Mouse (Mus musculus) T-helper 1 cell (primary cell): ENCODE measurements around the gene Ncoa3.
"Not testable (repeated sequence)": the region's sequence is repeated elsewhere in the genome, so short reads cannot be mapped to it uniquely, and the experiment has no call there.

Source experiments
- in situ Hi-C: fragments of 300-600 bp; cut with MboI, MseI; formaldehyde crosslinking; loops from one replicate; pipeline ENCODE4 v1.15.1; 2025; ENCODE audit warnings: high pct_unique_total_duplicates

Ncoa3 gene

DNA sequence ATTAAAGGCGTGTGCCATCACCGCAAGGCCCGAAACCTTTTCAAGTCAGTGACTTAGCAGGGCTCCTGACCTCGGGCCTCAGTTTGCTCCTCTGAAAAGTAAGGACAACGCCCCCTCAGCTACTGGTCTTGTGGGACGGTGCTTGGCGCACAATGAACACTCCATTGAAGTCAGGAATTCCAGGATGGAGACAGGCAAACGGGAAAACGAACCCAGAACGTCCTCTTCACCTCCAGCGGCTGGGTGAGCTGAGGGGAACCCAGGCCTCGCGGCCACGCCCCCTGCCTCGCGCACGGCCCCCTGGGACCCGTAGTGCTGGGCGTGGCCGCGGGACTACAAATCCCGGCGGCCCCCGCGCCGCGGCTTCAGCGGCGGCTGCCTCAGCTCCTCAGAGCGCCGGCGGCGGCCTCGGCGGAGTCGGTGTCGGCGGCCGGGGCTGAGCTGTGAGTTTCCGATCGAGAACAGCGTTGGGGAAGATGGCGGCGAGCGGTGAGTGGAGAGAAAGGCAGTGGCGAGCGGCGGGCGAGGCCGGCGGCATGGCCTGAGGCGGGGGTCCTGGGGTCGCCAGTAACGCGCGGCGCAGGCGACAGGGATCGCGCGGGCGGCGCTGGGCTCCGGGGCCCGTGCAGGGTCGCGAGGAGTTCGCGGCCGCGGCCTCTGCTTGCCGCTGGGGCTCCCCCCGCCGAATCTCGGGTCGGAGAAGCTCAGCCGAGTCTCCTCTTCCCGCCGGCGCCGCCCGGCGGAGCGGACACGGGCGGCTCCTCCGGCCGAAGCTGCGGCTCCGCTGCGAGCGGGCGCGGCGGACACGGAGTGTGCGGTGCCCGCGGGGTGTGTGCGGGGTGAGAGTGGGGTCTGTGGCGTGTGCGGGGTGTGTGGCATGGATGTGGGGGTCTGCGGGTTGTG is at the start of gene Ncoa3:
TSS of gene Ncoa3 (plus strand) at position 367 of the 903 bp plus-strand sequence.
- in situ Hi-C loops = no loop called here

DNA sequence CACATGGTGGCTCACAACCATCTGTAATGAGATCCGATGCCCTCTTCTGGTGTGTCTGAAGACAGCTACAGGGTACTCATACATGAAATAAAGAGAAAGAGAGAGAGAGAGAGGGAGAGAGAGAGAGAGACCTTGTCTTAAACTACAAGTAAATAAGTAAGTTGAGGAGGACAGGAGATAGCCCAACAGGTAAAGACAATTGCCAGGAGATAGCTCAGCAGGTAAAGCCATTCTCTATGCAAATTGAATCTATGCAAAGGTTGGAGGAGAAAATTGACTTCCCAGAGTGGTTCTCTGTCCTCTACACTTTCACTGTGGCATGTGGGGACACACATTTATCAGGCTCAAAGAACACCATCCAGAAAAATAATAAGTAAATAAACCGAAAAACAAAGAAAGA is 49.3 kb upstream of the Ncoa3 start:
- in situ Hi-C loops = no loop called here

DNA sequence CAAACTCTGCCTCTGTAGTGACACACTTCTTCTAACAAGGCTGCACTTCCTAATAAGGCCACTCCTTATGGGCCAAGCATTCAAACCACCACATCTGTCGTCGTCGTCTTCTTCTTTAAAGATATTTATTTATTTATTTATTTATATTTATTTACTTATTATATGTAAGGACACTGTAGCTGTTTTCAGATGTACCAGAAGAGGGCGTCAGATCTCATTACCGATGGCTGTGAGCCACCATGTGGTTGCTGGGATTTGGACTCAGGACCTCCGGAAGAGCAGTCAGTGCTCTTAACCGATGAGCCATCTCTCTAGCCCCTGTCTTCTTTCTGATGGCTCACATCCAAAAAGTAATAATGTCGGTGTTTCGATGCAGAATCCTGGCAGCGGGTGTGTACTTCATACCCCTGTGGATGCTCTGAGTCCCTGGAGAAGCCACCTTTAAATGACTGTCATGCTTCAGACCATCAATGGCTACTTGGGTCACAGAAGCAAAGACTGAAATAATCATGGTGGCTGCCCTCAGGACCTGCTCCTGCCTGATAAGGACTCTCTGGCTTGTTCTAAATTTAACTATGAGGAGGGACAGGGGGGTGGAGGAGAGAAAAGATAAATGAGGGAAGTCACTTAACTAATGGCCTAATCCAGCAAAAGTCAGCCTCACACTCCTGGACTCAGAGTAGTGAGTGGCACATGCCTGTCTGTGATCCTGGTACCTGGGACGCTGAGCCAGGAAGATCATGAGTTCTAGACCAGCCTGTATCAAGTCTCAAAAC is 47.7 kb upstream of the Ncoa3 start:
- in situ Hi-C loops = no loop called here

DNA sequence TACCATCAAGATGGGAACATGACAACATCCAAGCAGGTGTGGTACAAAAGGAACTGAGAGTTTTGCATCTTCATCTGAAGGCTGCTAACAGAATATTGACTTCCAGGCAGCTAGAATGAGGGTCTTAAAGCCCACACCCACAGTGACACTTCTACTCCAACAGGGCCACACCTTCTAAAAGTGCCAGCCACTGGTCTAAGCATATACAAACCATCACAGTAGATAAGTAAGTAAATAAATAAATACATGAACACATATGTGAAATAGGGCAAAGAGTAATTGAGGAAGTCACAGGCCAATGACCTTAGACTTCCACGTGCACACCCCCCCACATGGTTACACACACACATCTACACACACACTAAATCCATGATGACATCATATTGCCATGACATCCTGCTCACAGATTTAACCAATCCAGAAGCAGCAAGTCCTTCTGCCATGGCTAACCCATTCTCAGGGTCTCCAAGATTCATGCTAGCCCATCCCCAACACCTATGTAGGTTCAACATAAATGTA is 46.3 kb upstream of the Ncoa3 start:
- in situ Hi-C loops = no loop called here

DNA sequence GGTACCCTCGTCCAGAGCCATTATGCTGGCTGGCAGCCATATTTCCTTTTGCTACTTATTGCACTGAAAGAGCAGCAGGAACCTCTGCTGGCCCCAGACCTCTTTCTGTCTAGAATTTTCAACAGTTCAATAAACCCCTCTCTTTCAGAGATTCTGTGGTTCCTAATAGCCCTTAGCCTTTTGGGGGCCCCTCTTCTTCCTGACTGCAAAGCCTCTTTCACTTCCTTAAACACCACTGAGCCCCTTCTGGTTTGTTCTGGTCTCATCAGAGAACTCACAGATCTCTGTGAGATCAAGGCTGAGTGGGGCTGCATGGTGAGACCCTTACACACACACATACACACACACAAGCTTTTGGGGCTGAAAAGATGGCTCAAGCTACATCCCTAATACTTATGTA is 44.4 kb upstream of the Ncoa3 start:
- in situ Hi-C loops = no loop called here

DNA sequence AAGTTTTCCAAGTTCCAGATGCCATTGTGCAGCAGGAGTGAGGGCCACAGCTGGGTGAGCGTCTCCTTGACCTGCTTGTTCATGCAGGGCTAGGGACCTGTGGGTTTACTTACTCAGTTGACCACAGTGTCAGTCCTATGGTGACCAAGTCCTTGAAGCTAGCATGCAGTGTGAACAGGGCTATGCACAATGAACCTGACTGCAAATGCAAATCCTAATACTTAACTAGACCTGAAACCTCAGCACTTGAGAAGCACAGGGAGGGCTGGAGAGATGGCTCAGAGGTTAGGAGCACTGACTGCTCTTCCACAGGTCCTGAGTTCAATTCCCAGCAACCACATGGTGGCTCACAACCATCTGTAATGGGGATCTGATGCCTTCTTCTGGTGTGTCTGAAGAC is 43.7 kb upstream of the Ncoa3 start:
- in situ Hi-C loops = not testable (repeated sequence)

DNA sequence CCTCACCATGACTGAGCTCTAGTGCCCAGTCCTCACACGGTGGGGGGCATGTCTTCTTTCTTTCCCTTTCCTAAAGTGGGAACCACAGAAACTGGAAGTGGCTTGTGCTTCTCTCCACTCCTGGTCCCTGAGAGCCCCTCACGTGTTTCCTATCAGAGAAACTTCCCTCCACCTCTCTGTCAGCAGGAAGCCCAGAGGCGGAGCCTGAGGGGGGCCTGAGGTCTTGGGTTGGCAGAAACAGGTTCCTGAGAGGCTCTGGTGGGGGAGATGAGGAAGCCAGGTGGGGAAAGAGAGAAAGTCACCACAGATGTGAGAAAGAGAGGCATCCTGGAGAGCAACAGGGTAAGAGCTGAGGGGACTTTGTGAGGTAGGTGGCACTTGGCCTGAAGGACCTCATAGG is 42.7 kb upstream of the Ncoa3 start:
- in situ Hi-C loops = no loop called here

DNA sequence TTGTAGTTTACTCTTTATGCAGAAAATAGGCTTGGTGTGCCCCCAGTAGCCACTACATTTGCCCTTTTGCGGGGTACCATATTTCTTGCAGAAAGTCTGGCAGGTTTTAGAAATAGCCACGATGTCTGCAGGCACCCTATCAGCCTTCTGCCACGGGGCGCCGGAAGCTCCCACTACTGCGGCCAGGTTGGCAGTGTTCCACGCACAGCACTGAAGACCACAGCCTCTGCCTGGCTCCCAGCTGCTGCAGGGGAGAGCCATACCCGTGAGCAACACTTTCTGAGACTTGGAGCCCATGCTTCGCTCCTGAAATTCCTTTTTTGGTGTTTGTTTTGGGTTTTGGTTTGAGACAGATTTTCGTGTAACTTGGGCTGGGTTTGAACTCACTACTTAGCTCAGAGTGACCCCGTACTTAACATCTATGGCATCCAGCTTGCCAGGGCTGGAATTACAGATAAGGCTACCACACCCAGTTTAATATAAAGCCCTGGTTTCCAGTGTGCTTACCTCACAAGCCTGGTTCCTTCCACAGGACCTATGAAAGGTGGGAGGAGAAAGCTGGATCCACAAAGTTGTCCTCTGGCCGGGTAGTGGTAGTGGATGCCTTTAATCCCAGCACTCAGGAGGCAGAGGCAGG is 40.9 kb upstream of the Ncoa3 start:
- in situ Hi-C loops = no loop called here

DNA sequence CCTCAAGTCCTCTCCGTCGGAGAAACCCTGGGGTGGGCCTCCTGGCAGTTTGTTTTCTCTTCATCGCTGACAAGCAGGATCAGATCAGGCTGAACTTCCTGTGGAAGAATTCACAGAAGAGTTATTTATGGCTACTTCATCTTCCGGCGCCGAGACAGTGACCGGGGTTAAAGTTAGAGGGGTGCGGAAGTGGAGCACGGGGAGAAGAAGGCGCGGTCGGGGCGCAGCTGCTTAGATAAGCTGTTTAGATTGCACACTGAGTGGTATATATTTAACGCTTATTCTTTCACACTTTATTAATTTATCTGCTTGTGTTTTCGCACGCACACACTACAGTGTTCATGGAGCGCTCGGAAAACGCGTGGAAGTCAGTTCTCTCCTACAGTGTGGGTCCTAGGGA is 37.6 kb upstream of the Ncoa3 start:
- in situ Hi-C loops = no loop called here

DNA sequence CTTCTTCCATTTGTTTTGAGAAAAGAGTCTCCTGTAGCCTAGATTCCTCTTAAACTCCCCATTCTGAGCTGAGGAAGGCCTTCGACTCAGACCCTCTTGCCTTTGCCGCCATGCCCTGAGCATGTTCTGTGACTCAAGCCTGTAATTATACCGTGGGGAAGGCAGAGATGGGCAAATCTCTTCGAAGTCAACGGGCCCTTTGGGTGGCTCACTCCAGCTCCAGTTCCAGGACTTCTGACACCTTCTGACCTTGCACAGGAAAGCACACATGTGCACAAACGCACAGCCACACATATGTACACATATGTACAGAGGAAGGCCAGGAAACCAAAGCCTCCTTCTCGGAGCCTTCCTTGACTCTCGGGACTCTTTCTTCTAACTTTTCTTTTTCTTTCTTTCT is 37.0 kb upstream of the Ncoa3 start:
- in situ Hi-C loops = no loop called here

DNA sequence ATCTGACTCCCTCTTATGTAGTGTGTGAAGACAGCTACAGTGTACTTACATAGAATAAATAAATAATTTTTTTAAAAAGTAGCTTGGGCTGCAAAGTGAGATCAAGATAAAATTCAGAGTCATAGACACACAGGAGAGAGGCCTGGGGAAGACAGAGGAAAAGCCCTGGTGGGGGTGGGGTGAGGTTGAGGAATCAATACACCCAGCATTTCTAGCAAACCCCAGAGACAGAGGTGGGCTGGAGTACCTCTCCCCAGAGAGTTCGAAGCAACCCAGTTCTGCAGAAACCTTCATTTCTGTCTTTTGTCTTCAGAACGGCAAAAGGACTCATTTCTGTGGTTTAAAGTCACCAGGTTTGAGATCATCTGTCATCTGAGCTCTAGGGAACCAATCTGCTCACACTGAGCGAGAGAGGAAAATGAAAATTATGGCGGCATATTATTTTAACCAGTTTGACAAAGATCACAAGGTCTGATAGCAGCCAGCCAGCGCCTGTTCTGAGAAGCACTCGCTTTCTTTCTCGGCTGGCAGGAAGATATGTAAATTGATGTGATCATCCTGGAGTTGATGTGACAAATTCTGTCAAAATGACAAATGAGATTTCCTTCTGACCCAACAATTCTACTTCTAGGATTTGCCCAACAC is 36.2 kb upstream of the Ncoa3 start:
- in situ Hi-C loops = no loop called here

DNA sequence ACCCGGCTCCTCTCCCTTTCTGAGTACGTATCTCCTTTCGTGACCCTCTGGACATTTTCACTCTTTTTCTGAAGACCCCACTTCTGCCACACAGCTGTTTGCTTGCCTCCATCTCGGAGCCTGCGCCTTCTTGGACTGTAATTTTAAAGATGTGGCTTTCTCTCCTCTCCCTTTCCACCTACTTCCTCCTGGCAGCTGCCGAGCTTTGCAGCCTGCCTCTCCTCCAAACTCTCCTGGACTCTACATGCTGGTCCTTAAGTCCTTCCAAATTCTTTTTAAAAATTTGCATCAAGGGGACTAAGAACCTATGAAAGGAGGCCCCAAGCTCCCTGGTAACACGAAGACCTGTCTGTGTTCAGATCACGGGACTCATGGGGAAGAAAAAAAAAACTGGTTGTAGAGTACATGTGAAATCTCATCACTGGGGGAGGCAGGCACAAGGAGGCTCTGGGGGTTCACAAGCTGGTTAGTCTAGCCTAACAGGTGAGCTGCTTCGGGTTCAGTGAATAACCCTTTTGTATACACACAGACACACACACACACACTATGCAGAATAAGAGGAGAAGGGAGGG is 35.1 kb upstream of the Ncoa3 start:
- in situ Hi-C loops = no loop called here

DNA sequence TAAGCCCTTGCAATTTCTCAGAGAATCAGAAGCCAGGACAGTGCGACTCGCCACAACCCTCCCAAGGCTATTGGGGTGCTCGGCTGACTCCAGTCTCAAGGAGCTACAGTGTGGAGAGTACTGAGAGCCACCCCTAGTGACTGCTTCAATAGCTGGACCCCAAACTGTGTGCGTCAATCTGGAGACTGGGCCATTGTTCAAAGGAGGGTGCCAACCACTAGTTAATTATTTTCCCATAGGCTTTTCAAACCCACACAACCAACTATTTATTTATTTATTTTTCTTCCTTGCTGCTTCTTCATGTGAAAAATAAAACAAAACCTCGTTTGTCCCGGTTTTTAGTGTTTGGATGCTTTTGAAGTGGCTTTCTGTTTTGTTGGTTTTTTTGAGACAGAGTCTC is 33.9 kb upstream of the Ncoa3 start:
- in situ Hi-C loops = no loop called here

DNA sequence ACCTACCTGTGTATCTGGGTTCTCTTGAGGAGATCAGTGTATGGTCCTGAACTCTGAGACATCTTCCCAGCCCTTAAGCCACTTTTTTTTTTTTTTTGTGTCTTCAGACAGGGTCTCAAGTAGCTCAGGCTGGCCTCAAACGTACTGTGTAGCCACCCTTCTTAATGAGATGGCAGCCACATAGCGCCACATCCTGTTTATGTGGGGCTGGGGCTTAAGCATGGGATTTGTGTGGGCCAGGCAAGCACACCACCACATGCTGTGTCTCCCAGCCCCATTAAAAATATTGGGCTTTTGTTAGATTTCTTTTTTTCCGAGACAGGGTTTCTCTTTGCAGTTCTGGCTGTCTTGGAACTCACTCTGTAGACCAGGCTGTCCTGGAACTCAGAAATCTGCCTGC is 31.7 kb upstream of the Ncoa3 start:
- in situ Hi-C loops = no loop called here

DNA sequence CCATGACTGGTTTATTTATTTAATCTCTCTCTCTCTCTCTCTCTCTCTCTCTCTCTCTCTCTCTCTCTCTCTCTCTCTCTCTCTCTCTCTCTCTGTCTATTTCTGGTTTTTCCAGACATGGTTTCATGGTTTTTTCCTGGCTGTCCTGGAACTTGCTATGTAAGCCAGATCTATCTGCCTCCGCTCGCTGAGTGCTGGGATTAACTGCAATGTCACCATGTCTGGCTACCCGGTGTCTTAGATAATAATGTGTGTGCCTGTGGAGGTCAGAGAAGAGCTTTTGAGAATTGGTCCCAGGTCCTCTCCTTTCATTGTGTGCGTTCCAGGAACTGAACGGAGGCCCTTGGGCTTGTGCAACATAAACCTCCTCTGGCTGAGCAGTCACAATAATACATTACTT is 29.6 kb upstream of the Ncoa3 start:
- in situ Hi-C loops = no loop called here

DNA sequence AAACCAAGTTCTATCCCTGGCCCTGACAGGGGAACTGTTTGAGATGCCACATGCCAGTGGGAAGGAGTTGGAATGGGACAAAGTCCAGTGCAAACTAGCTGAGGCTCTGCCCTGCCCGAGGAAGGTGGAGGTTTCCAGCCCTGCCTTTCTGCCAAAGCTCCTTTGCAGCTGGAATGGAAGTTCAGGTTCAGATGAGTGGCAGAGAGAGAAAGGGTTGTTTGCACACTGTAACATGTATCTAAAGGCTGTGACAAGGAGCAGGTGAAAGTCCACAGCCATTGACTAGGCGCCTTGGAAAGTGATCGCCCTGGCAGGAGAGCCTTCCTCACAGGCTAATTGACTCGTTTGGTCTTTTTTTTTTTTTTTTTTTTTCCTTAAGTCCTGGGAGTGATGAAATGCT is 28.3 kb upstream of the Ncoa3 start:
- in situ Hi-C loops = no loop called here

DNA sequence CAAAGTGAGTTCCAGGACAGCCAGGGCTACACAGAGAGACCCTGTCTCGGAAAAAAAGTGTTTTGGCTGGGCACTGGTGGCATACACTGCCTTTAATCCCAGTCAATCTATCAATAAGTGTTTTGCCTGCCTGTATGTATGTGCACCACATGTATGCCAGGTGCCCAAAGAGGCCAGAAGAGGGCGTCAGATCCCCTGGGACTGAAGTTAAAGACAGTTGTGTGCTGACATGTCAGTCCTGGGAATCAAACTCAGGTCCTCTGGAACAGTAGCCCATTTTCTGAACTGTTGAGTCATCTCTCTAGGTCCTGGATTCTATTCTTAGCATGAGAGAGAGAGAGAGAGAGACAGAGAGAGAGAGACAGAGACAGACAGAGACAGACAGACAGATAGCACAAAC is 25.4 kb upstream of the Ncoa3 start:
- in situ Hi-C loops = no loop called here

DNA sequence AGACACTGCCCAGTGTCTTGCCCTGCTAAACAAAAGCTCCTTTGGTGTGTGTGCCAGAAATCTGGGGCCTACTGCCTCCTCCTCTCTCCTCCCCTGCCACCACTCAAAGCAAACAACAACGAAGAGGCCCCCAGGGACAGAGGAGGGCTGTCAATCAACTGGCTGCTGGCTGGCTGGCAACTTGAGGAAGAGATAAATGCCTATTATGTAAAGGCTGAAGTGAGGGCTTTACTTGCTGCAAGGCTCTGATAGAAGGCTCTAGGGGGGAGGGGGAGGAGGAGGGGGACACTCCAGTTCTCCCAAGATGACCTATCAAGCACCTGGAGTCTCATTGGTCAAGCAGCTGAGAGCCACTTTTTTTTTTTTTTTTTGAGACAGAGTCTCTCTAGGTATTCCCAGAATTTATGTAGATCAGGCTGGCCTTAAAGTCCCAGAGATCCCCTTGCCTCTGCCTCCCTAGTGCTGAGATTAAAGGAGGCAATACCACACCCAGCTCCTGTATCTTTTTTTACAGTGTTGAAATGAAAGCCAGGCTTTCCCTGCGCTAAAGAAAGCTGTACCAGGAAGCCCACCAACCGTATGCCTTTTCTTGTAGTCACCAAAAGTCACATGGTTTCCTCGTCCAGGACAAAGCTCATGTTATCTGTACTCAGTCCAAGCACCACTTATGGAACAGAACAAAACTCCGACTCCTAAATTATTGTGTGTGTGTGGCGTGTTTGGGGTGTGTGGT is 24.4 kb upstream of the Ncoa3 start:
- in situ Hi-C loops = no loop called here

DNA sequence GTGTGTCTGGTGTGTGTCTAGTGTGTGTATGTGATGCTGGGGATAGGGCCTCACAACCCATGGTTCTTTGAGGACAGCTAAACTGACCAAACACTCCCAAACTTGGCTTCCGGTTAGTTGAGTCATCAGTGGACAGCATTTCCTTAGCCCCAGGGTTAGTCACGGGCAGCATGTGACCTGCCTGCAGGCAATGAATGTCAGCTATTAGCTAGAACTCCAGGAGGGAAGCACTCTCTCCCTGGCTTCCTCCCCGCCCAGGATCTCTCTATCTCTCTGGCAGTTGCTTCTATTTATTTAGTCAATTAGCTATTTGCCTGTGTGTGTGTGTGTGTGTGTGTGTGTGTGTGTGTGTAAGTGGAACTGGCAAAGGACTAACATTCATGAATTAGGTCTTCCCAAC is 23.6 kb upstream of the Ncoa3 start:
- in situ Hi-C loops = no loop called here

DNA sequence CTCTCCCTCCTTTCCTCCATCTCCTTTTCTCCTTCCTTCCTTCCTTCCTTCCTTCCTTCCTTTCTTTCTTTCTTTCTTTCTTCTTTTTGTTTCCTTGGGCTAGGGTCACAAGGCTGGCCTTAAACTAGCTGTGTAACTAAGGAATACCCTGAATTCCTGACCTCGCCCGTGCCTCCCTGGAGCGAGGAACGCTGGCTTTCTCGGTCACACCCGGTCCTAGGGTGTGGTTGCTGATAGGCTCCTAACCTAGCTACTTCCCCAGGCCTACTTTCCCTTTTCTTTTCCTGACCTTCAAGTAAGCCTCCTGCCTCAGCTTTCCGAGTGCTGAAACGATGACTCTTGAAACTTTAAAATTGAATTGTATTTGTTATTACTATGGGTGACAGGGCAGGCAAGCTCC is 23.0 kb upstream of the Ncoa3 start:
- in situ Hi-C loops = no loop called here

DNA sequence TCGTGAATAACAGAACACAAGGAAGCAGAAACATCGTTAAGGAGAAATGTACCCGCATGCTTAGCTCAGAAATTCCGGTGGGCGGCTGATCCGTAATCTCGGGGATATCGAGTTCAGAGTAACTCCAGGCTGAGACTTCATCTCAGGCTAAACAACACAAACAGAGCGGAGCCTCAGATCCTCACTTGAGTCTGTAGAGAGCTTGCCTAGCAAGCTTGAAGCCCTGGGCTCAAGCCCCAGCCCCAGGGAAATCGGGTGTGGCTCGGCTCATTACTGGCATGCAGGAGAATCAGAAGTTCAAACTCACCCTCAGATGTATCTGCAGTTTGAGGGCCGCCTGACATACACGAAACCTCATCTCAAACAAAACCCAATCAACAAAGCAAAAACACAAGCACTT is 22.5 kb upstream of the Ncoa3 start:
- in situ Hi-C loops = no loop called here
